Mouse (Mus musculus): ENCODE measurements around the gene Adamtsl3.

The Adamtsl3 gene

DNA sequence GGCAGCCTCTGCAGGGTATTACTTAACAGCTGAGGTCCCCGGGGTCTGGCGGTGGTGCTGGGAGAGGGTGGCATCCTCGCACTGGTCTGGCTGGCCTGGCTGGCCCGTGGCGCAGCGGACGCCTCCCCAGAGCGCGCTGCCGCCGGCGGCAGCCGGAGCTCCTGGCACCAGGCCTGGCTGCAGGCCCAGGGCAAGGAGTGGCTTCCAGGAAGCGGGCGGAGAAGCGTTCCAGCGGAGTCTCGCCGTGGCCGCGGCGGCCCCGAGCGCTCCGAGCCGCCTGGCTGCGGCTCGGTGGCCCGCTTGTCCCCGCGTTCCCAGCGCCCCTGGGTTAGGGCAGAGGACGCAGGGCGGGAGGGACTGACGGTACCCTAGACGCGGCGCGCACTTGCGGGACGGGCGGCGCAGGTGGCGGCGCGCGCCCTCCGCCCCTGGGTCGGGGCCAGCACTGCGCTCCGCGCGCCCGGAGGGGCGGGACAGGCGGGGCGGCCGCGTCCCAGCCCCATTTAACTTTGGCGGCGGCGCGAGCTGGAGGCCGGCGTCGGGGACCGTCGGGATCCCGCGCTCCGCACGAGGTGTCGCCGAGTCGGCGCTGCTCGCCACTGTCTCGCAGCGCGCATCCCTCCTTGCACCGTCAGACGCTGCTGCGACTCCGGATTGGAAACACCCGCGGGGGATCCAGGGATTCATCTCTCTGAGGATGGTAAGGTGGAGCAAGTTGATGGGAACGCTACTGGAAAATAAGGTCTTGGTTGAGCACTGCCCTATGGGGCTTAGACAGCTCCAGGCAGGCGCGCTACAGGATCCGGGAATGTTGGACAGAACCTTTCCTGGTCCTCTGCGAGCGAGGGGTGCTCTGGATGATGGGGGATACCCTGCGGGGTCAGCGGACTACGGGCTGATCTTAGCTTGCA, at the start of gene Adamtsl3:
TSS of gene Adamtsl3 (plus strand) at position 484 of the 911 bp plus-strand sequence.
- DNase-seq, result peak; percentile 64

DNA sequence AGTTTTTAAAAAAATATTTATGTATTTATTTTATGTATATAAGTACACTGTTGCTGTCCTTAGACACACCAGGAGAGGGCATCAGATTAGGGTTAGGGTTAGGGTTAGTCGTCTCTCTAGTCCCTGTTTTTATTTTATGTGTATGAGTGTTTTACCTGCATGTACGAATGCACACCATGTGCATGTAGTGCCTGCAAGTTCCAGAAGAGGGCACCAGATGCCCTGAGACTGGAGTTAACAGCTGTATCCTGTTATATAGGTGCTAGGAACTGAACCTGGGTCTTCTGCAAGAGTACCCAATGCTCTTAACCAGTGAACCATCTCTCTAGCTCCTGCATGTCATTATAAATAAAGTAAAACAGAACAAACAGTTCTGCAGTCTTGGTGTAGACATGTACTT, 48.3 kb upstream of the Adamtsl3 start:
- DNase-seq, result no peak

- DNase-seq, result no peak
Measured at GRCm38 (mm10) chr7:82293441-82293840, 42.1 kb upstream of the Adamtsl3 start.

DNA sequence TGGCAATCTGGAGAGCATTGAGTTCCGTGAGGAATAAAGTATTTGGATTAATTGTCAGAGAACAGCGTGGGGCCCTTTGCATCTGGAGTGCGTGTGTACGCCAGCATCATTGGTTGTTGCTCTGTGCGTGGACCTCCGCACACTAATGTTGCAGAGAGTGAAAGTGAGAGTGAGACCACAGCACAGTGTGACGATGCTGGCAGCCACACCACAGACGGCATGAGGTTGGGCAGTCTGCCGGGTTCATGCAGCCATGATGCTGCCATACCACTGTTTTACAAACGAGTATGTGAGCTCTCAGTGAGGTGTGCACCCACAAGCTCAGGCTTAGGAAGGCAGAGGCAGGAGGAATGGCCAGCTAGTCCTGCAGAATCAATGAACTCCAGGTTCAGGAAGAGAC, 41.4 kb upstream of the Adamtsl3 start:
- no peak for DNase-seq

- DNase-seq, result no peak
Measured at GRCm38 (mm10) chr7:82294611-82295010, 40.9 kb upstream of the Adamtsl3 start.

GRCm38 (mm10) chr7:82308398-82308797, 27.1 kb upstream of the Adamtsl3 start:
- DNase-seq, result no peak

- DNase-seq, result no peak
Measured at GRCm38 (mm10) chr7:82318515-82318914, 17.0 kb upstream of the Adamtsl3 start.

GRCm38 (mm10) chr7:82326616-82327015, 8.9 kb upstream of the Adamtsl3 start:
- no peak for DNase-seq

DNA sequence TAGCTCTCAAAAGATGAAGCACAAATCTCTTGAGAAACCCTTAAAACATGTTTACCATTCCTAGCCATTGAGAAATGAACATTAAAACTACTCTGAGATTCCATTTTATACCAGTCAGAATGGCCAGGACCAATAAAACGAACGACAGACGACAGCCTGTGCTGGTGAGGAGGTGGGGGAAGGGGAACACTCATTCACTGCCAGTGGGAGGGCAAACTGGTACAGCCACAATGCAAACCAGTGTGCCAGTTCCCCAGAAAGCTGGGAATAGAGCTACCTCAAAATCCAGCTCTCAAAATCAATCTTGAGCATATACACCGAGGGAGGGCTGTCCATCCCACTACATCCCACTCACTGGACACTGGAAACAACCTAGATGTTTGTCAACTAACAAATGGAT, 8.3 kb upstream of the Adamtsl3 start:
- DNase-seq, result no peak

- DNase-seq, result no peak
Measured at GRCm38 (mm10) chr7:82327881-82328280, 7.6 kb upstream of the Adamtsl3 start.

GRCm38 (mm10) chr7:82329831-82330230, 5.7 kb upstream of the Adamtsl3 start:
- no peak for DNase-seq

GRCm38 (mm10) chr7:82330860-82331259, 4.6 kb upstream of the Adamtsl3 start:
- DNase-seq, result no peak

- DNase-seq, result no peak
Measured at GRCm38 (mm10) chr7:82334000-82334399, 1.5 kb upstream of the Adamtsl3 start.

DNA sequence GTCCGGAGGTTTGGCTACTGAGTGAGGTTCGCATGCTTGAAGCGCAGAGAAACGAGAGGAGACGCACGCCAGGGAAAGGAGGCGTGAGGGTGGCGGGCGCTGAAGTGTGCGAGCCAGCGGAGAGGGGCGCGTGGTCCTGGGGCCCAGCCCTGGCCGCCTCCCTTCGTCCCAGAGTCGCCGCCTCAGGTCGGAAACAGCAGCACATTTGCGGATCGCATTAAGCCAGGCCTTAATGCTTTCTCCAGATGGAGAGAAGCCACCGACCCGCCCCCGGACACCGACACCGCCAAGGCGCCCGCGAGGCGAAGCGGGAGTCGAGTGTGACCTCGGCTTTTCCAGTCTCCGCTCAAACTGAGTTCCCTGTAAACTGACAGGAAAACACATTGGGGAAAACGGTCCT, 638 bp downstream of the Adamtsl3 start:
- DNase-seq, result peak; percentile 32

GRCm38 (mm10) chr7:82338121-82338520, 2.6 kb downstream of the Adamtsl3 start:
- DNase-seq, result no peak

DNA sequence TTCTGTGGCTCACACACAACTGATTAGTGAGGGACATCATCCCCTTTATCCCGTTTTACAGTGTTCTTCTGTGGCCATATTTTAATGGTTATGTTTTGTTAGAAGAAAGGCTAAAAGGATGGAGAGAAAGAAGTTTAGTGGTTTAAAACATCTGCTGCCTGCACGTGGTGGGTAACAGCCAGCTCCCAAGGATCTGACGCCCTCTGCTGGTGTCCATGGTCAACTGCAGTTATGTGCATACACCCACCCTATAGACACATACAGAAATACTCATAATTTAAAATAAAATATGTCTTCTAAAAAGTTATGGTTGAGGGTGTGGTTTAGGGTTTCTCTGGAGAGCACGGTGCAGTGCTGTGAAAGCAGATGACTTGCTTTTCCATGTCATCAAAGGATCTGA, 3.0 kb downstream of the Adamtsl3 start:
- DNase-seq, result no peak

GRCm38 (mm10) chr7:82339214-82339613, 3.7 kb downstream of the Adamtsl3 start:
- peak; percentile 24 for DNase-seq

GRCm38 (mm10) chr7:82341476-82341875, 6.0 kb downstream of the Adamtsl3 start:
- DNase-seq, result no peak

DNA sequence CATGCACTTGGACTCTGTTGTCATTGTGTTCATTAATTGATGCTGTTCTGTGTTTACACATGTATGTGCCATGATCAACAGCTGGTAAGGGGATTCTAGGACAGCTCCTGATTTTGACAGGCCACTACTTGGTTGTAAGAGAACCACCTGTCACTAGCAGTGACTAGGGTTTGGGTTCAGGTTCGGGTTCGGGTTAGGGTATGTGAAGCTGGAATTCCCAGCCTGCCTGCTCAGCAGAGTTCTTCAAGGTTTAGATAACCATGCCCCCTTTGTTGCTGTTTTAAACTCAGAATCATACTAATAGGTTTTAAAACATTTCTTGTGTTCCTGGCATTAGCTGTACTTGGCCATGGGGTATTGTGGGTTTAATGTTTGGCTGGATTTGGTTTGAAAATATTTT, 11.2 kb downstream of the Adamtsl3 start:
- DNase-seq, result no peak

DNA sequence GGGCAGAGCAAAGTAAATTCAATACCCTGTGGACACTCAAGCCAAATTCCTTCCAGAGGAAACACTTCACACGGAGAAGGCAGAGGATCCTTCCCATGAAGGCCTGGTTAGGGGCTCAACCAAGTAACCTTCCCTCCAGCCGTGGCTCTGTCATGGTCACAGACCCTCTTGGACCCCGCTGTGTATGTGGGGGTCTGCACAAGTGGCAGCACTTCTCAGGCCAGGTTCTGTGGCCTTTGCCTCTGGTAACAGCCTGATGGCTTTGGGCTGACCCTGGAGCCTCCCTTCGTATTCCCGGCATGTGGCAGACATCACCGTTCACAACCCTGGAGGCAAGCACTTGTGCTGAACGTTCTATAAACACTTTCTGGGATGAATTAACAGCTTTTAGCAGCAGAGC, 14.3 kb downstream of the Adamtsl3 start:
- no peak for DNase-seq

- no peak for DNase-seq
Measured at GRCm38 (mm10) chr7:82350421-82350820, 14.9 kb downstream of the Adamtsl3 start.

DNA sequence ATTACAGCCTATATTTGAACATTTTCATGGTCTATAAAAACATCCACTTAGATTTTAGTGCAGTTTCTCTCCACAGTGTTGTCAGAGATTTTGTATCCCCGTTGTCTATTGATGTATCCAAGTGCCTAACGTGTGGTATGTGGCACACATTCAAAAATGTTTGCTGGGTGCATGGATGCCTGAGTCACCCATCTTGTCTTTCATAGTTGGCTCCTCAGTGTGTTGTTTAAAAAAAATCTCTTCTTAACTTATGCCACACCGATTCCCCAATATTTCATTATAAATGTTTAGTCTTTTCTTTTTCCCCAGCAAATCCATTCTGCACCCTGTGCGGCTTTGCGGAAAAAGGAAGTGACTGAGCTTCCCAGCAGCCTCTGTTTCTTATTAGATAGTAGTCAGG, 23.7 kb downstream of the Adamtsl3 start:
- DNase-seq, result no peak

GRCm38 (mm10) chr7:82359674-82360073, 24.2 kb downstream of the Adamtsl3 start:
- no peak for DNase-seq

GRCm38 (mm10) chr7:82360186-82360585, 24.7 kb downstream of the Adamtsl3 start:
- DNase-seq, result no peak

GRCm38 (mm10) chr7:82361127-82361526, 25.6 kb downstream of the Adamtsl3 start:
- DNase-seq, result no peak
